Mouse (Mus musculus): ENCODE measurements around the gene Rtkn2.

GRCm38 (mm10) chr10:68061249-68061615, 81.9 kb downstream of the Rtkn2 start:
- TF ChIP-seq POLR2A (IDR thresholded peaks at IDR 0.05; ENCODE audit: low read depth, low read length) (no peak), CTCF (IDR thresholded peaks at IDR 0.05; ENCODE audit: extremely low read depth, insufficient read depth, insufficient read length, insufficient replicate concordance) (no peak)

Data from spleen, adult 2 months (tissue).